Mouse (Mus musculus): ENCODE data around the gene Slc25a39.
"Not testable (repeated sequence)": the region's sequence is repeated elsewhere in the genome, so short reads cannot be mapped to it uniquely, and the experiment has no call there.

The Slc25a39 gene

GRCm38 (mm10) chr11:102410345-102410744, 2.6 kb upstream of the Slc25a39 start:
- DNase-seq = not testable (repeated sequence)

GRCm38 (mm10) chr11:102409795-102410330, 2.1 kb upstream of the Slc25a39 start:
- peak; percentile 42 to 77 for DNase-seq

GRCm38 (mm10) chr11:102408888-102409794, 1.4 kb upstream of the Slc25a39 start:
- DNase-seq = no peak

- DNase-seq = peak; percentile 98 to 99
These were observed 664 bp upstream of the Slc25a39 start for GRCm38 (mm10) chr11:102408344-102408876.

- DNase-seq = peak; percentile 93 to 97
These were observed 579 bp downstream of the Slc25a39 start for GRCm38 (mm10) chr11:102406900-102407833.

GRCm38 (mm10) chr11:102406401-102406800, 1.3 kb downstream of the Slc25a39 start:
- DNase-seq = peak in 1 of 2 experiments; percentile 65

- peak in 1 of 2 experiments; percentile 44 for DNase-seq
These were observed 2.0 kb downstream of the Slc25a39 start for GRCm38 (mm10) chr11:102405544-102406285.

- DNase-seq = peak in 1 of 2 experiments; percentile 77
These were observed 3.4 kb downstream of the Slc25a39 start for GRCm38 (mm10) chr11:102404161-102405010.

GRCm38 (mm10) chr11:102403657-102404056, 4.1 kb downstream of the Slc25a39 start:
- no peak for DNase-seq

GRCm38 (mm10) chr11:102401898-102402500, 5.7 kb downstream of the Slc25a39 start:
- peak in 1 of 2 experiments; percentile 39 for DNase-seq

GRCm38 (mm10) chr11:102400513-102401084, 7.1 kb downstream of the Slc25a39 start:
- peak in 1 of 2 experiments; percentile 56 for DNase-seq

- peak in 1 of 2 experiments; percentile 52 for DNase-seq
These were observed 8.1 kb downstream of the Slc25a39 start for GRCm38 (mm10) chr11:102399610-102400072.

- DNase-seq = no peak
These were observed 8.6 kb downstream of the Slc25a39 start for GRCm38 (mm10) chr11:102399107-102399506.

- peak; percentile 61 to 65 for DNase-seq
These were observed 9.5 kb downstream of the Slc25a39 start for GRCm38 (mm10) chr11:102398007-102398825.

- no peak for DNase-seq
These were observed 11.0 kb downstream of the Slc25a39 start for GRCm38 (mm10) chr11:102396671-102397141.

- DNase-seq = no peak
These were observed 11.5 kb downstream of the Slc25a39 start for GRCm38 (mm10) chr11:102396263-102396662.

GRCm38 (mm10) chr11:102395250-102395649, 12.5 kb downstream of the Slc25a39 start:
- DNase-seq = no peak

GRCm38 (mm10) chr11:102394421-102395124, 13.2 kb downstream of the Slc25a39 start:
- no peak for DNase-seq
